Comparison of ENCODE assay signal across 8 mouse cellular contexts in the genomic region with DNA sequence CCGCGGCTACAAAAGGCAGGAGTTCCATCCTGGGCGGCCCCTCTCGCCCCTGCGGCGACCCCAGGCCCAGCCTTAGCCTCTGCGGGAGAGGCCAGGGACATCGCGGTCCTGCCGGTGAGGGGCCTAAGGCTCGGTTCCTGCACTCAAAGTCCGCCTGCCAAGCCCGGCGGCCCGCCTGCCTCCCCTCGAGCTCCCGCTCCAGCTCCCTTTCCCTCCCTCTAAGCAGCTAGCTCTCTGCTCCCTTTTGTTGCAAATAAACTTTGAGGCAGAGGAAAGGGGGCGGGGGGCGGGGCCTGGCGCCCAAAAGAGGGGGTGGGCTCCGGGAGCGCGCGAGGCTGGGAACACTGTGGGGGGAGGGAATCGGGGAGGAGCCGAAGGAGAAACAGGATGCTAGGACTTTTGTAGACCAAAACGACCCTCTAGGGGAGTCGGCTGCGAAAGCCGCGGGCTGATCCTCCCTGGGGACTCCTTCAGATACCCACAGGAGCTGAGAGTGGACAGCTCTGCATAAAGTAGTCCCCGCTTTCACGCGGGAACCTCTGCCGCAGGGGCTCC. TPM values are rescaled to one million over a fixed set of nuclear protein-coding genes. Genes with fewer than 3 reads are reported as not detected.
DNase-seq lines count a peak whose midpoint lies in the region; ATAC-seq and TF ChIP-seq lines count a peak whose summit lies in the region.

A gene (minus strand): TSS at position 182 of the 555 bp plus-strand sequence.

- peaks cover 13% of the 10 kb centered on the region for H3K27me3 ChIP-seq in thymus, adult 2 months (ENCODE audit: control insufficient read depth, insufficient read depth, low read length)
- H3K27me3 ChIP-seq in kidney, postnatal 0 days (ENCODE audit: insufficient read depth, low read length) = no peaks in the 10 kb centered on the region
- no peaks in the 10 kb centered on the region for H3K27me3 ChIP-seq in lung, postnatal 0 days (replicated peaks; ENCODE audit: insufficient read depth, low read length)
- H3K27me3 ChIP-seq in stomach, embryonic 15.5 days (replicated peaks) = no peaks in the 10 kb centered on the region

- H3K27ac ChIP-seq in thymus, adult 2 months (ENCODE audit: control insufficient read depth, insufficient read depth, low read length) = no peak within 1 kb of the TSS
- H3K27ac ChIP-seq in kidney, postnatal 0 days = peak within 1 kb of the TSS; percentile 97
- peak within 1 kb of the TSS; percentile 96 for H3K27ac ChIP-seq in lung, postnatal 0 days (ENCODE audit: low read length)
- H3K27ac ChIP-seq in stomach, embryonic 15.5 days = peak within 1 kb of the TSS; percentile 99

- H3K4me2 ChIP-seq in kidney, postnatal 0 days (ENCODE audit: low read length) = peak within 1 kb of the TSS; percentile 87
- H3K4me2 ChIP-seq in lung, postnatal 0 days (replicated peaks; ENCODE audit: low read depth, low read length) = peak within 1 kb of the TSS; percentile 91
- H3K4me2 ChIP-seq in stomach, embryonic 15.5 days = peak within 1 kb of the TSS; percentile 86

- no peaks in the 10 kb centered on the region for H3K9me3 ChIP-seq in kidney, postnatal 0 days (replicated peaks; ENCODE audit: low read length)
- H3K9me3 ChIP-seq in lung, postnatal 0 days (ENCODE audit: low read length) = no peaks in the 10 kb centered on the region
- H3K9me3 ChIP-seq in stomach, embryonic 15.5 days = no peaks in the 10 kb centered on the region

- no peaks in the 10 kb centered on the region for H3K36me3 ChIP-seq in thymus, adult 2 months (ENCODE audit: control insufficient read depth, insufficient read depth, low read length)
- H3K36me3 ChIP-seq in kidney, postnatal 0 days (ENCODE audit: insufficient read depth, low read length) = peaks cover 3% of the 10 kb centered on the region; the same call in 1 of the 2 replicates
- no peaks in the 10 kb centered on the region for H3K36me3 ChIP-seq in lung, postnatal 0 days (ENCODE audit: insufficient read depth, low read length)
- no peaks in the 10 kb centered on the region for H3K36me3 ChIP-seq in stomach, embryonic 15.5 days

- peak within 1 kb of the TSS; percentile 90 for H3K9ac ChIP-seq in kidney, postnatal 0 days (ENCODE audit: low read depth, low read length)
- peak within 1 kb of the TSS; percentile 80 for H3K9ac ChIP-seq in lung, postnatal 0 days (replicated peaks; ENCODE audit: low read depth)
- H3K9ac ChIP-seq in stomach, embryonic 15.5 days = peak within 1 kb of the TSS; percentile 73

- no peak for TF ChIP-seq CTCF in thymus, adult 2 months (IDR thresholded peaks at IDR 0.05; ENCODE audit: borderline replicate concordance, control insufficient read depth, extremely low read depth, insufficient read depth, low read length, poor library complexity)
- no peak for TF ChIP-seq CTCF in kidney, postnatal 0 days (IDR thresholded peaks at IDR 0.05; ENCODE audit: low read depth)
- TF ChIP-seq CTCF in lung, postnatal 0 days (IDR thresholded peaks at IDR 0.05) = no peak

- TF ChIP-seq POLR2A in thymus, adult 2 months (IDR thresholded peaks at IDR 0.05; ENCODE audit: control insufficient read depth, extremely low read depth, insufficient read depth, low read length, poor library complexity) = no peak

- TF ChIP-seq EP300 in lung, postnatal 0 days (IDR thresholded peaks at IDR 0.05) = no peak

- whole genome bisulfite sequencing in thymus, adult 2 months = 1% methylated on average over 35 of the region's 35 CpGs
- WGBS in kidney, postnatal 0 days = under 1% methylated on average over 35 of the region's 35 CpGs
- WGBS in lung, postnatal 0 days = 0% methylated on average over 32 of the region's 35 CpGs
- WGBS in stomach, embryonic 15.5 days = 0% methylated on average over 35 of the region's 35 CpGs

- DNase-seq in thymus, adult 2 months = peak; percentile 26
- DNase-seq in thymus, postnatal 4 days = no peak
- DNase-seq in embryo, embryonic 11.5 days (ENCODE audit: low read depth, low spot score) = peak; percentile 88
- DNase-seq in heart, adult 8-10 months (ENCODE audit: low spot score) = peak; percentile 56
- peak; percentile 91 for DNase-seq in kidney, postnatal 0 days (ENCODE audit: low spot score)
- peak; percentile 88 for DNase-seq in lung, postnatal 0 days (ENCODE audit: low spot score)

- peak within 1 kb of the TSS; percentile 55 for H3K4me3 ChIP-seq in thymus, adult 2 months (ENCODE audit: control insufficient read depth, insufficient read depth, low read length)
- peak within 1 kb of the TSS; percentile 75 for H3K4me3 ChIP-seq in kidney, postnatal 0 days (replicated peaks; ENCODE audit: low read depth, low read length)
- peak within 1 kb of the TSS; percentile 72 for H3K4me3 ChIP-seq in lung, postnatal 0 days (ENCODE audit: low read depth, low read length)
- peak within 1 kb of the TSS; percentile 75 for H3K4me3 ChIP-seq in stomach, embryonic 15.5 days (replicated peaks)

- peaks cover 18% of the 10 kb centered on the region for H3K4me1 ChIP-seq in thymus, adult 2 months (replicated peaks; ENCODE audit: control insufficient read depth, insufficient read depth, low read length)
- H3K4me1 ChIP-seq in kidney, postnatal 0 days (replicated peaks; ENCODE audit: insufficient read depth, low read length) = peaks cover 37% of the 10 kb centered on the region
- peaks cover 32% of the 10 kb centered on the region for H3K4me1 ChIP-seq in lung, postnatal 0 days (ENCODE audit: insufficient read depth, low read depth, low read length)
- H3K4me1 ChIP-seq in stomach, embryonic 15.5 days = peaks cover 40% of the 10 kb centered on the region

- ATAC-seq in kidney, postnatal 0 days (replicated peaks; ENCODE audit: low FRiP score, low read depth) = peak; percentile 77
- ATAC-seq in lung, postnatal 0 days = peak; percentile 60
- ATAC-seq in stomach, embryonic 15.5 days (ENCODE audit: insufficient read depth, low FRiP score, low read depth) = peak; percentile 72
- ATAC-seq in cerebellum, adult (ENCODE audit: insufficient number of reproducible peaks, low FRiP score, low TSS enrichment) = no peak

RNA-seq across cellular contexts. Expression of the gene that starts here (rescaled TPM):
- polyA plus RNA-seq in thymus, adult 2 months (2012; rRNA removed) = 8.1 and 11.1 TPM in 2 replicates
- total RNA-seq in heart, adult 8-10 months (2022) = 10 to 100 TPM; 25.0 to 36.6 (median 28.1) TPM
- 7.8 and 8.1 TPM in 2 replicates for polyA plus RNA-seq in kidney, postnatal 0 days (2015; fragmentation: Nextera tagmentation; extraction: Ambion mirVana)
- polyA plus RNA-seq in lung, postnatal 0 days (2015; fragmentation: Nextera tagmentation; extraction: Ambion mirVana) = 5.8 and 7.0 TPM in 2 replicates
- 6.2 and 7.9 TPM in 2 replicates for polyA plus RNA-seq in stomach, embryonic 15.5 days (2015; fragmentation: Nextera tagmentation; extraction: Ambion mirVana)
